Mouse (Mus musculus) liver, adult (tissue): Measurements from ENCODE around the gene Slc25a21.

Experiments used
- GATA4 ChIP-seq: IDR thresholded peaks from 2 replicates; pipeline ENCODE4 v1.6.1; 2014; ENCODE audit warnings: mild to moderate bottlenecking, low read length; ENCODE audit not compliant: insufficient replicate concordance

The Slc25a21 gene

DNA sequence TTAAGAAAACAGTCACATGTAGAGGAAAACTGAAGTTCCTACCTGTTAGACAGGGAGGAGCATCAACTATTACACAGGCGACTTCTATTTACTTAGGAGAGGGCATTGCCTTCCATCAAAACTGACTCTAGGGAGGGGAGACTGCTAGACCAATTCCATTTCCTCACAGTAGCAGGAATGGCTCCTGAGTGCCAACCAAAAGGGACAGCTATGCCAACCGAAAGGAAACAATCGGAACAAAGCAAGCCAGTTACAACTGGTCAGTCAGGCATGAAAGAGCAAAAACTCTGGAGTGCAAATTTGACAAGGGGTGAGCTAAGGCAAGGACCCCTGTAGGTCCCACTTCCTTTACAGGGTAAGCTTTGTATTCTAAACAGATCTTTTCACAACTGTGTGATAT is 319.5 kb downstream of the Slc25a21 start:
- no peak for TF ChIP-seq GATA4

DNA sequence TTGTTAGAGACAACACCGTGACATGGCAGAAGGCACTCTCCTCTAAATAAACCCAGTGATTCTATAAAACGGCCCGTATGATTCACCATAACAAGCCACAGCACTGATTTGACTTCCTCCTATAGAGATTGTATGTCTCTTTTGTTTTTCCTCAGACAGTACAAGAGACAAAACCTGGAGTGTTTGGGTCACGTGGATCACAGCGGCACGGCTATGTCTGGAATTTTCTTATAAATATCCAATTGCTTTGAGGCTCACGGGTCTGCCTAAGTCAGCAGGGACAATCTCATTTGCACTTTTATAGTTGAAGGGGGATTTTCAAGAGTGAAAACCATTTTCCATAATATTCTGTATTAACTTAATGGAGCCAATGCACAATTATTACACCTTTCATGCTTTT is 320.7 kb downstream of the Slc25a21 start:
- no peak for TF ChIP-seq GATA4

DNA sequence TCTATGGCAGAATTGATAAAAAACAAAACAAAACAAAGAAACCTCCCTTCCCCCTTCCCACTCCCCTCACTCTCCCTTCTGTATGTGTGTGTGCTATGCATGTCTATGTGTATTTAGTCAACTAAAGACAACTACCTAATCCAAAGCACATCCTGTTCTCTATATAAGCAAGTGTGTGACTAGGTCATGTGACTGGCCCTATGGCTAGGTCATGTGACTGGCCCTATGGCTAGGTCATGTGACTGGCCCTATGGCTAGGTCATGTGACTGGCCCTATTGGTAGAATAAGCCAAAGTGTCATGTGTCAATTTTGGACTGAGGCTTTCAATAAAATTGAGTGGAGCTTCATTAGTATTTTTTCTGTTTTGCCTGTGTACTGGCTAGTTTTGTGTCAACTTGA is 324.1 kb downstream of the Slc25a21 start:
- no peak for TF ChIP-seq GATA4

DNA sequence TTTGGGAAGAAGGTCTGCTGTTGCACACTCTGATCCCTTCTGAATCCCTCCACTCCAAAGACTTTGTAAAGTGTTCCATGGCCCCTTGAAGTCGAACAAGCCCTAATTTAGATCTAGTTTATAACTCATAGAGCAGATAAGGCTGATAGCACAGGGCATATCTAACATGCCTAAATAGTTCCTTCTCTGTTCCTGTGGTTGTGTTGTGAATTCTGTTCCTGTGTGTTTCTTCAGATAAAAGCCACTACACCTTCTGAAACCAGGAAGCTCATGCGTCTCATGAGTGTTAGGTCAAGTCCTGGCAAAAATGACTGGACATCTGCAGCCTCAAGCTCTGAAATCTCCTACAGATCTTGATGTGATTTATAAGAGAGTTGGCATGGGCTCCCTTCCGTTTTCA is 326.7 kb downstream of the Slc25a21 start:
- TF ChIP-seq GATA4: no peak

DNA sequence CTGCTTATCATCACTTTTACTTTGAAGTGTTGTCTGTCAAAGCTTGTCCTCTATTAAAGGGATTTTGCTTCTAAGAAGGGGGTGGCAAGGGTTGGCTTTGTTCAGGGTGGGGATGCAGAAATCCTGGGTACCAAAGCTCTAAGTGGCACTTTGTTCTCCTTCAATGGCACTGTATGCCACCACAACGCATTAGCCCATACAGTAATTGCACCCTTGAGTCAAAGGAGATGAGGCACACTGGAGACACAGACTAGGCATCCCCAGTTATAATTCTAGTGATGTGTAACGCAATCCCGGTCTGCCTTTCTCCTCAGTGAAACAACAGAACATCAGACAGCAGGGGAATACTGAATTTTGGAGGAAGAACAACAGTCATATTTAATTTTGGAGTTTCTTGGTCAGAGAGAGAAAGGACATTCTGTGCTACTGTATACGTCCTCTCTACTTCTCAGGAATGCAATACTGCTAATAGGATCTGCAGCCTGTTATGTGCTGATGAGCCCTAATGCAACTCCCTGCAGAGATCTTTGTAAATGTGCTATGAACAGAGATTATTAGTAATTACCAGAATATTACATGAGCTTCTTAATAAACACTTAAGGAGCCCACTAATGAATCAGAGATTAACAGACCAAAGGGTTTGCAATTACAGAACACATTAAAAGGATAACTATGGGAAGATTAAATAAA is 333.3 kb downstream of the Slc25a21 start:
- no peak for TF ChIP-seq GATA4

DNA sequence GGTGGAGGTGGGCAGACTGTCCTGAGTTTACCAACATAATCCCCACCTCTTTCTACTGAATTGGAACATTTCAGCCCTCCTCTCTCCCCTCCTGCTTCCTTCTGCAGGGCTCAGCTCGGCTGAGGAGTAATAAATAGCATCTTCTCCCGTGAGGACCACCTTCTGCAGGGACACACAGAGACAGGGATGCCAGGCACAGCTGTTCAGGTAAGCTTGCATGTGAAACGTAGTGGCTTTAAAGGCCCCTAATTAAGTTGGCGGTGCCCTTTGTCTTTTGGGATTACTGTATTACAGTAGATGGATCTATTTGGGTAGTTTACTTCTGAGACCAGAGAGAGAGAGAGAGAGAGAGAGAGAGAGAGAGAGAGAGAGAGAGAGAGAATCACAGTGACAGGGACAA is 344.6 kb downstream of the Slc25a21 start:
- TF ChIP-seq GATA4: no peak

DNA sequence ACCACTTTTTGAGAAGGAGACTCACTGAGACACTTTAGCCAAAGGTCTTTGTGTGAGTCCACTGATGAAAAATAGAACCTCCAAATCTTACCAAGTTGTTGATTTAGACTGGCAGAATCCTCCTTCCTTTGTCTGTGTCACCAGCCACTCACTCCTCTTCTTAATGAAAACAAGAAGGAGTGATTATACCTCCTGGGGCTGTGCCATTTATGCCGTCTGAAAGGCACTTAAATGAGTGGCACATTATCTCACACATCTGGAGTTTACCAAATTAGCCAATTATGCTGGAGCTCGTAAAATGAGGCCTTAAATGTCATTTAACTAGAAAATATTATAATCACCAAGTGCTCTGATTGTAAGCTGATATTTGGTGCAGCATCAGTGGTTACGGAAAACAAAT is 345.8 kb downstream of the Slc25a21 start:
- TF ChIP-seq GATA4: no peak

DNA sequence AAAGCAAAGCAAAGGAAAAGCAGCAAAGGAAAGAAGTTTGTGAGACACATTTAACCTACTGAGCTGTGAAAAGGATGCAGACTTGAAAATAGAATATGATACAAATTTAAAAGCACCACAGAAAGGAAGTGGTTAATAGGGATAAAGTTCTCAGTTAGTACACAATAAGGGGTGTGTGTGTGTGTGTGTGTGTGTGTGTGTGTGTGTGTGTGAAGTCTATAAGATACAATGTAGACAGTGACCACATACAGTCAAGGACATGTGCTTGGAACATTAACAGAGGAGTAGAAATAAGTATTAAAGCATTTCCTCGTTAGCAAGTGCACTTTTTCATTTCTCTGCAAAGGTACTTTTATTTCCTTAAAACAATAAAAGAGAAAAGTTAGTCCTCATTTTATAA is 367.3 kb downstream of the Slc25a21 start:
- no peak for TF ChIP-seq GATA4

DNA sequence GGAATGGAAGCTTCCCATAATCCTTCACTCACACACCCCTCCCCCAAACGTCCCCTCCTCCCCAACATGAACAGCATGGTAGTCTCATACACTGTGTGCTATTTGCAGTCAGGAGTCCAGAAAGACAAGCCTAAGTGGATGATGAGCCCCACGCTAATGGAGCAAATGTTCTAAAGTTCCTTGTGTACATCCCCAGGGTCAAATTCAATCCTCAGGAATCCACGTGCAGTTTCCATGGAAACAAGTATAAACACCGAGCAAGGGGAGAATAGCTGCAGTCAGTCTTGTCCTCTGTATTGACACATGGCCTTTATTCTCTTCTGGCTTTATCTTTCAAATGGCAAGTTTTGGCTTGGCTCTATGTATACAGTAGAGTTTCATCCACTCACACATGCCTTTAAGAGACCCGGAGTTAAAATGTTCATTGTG is 367.8 kb downstream of the Slc25a21 start:
- TF ChIP-seq GATA4: no peak

DNA sequence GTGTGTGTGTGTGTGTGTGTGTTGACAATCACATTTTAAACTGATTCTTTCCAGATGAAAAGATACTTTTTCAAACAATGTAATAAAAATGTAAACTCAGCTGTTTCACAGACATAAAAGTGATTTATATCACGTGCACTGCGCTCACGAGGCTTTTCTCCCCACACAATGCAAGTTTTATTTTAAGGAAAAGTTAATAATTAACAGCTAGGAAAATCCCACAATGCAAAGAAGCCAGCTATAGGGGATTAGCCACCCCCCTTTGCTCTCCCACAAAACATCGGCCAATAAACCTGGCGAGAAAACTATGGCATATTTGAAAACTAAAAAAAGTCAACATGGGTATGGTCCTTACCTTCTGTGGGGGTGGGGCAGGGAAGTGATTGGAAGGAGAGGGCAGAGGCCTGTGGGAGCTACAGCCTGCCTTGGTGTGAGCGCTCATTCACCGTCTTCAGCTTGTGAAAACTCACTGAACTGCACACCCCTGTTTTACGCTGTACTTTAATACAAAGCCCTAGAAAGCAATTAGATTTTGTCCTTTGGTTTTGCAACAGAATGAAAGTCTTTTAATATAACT is 369.4 kb downstream of the Slc25a21 start:
- no peak for TF ChIP-seq GATA4

DNA sequence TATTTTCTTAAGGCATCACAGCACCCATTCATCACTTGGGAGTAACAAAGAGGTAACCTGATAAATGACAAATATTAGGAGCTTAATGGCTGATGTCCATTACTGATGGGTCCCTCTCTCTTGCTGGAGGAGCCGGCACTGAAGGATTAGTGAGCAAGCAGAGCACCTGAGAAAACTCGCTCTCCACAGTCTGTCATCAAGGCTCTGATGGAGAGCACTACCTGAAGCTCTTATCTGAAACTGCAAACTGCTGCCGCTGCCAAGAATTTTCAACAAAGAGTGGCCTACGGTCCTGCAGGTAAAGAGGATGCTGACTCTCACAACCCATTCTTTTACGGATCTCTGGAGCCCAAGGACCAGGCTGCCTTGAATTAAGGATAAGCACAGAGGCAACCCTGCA is 372.6 kb downstream of the Slc25a21 start:
- TF ChIP-seq GATA4: no peak

DNA sequence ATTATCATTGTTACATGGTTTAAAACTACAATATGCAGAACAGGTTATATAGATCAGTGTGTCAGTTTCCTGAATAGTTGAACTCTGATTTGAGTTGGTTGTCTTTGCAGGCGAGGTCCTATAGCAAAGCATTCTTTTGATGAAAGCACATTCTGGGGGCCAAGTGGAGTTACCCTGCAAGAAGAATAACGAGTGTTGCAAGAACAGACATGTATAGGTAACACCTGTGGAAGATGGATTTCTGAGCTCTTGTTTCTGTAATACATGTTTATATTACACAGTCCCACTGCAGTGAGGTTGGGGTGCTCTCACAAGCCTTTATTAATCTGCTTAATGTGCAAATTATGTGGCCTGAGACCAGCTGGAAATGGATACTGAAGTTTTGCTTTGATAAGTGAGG is 375.1 kb downstream of the Slc25a21 start:
- no peak for TF ChIP-seq GATA4

DNA sequence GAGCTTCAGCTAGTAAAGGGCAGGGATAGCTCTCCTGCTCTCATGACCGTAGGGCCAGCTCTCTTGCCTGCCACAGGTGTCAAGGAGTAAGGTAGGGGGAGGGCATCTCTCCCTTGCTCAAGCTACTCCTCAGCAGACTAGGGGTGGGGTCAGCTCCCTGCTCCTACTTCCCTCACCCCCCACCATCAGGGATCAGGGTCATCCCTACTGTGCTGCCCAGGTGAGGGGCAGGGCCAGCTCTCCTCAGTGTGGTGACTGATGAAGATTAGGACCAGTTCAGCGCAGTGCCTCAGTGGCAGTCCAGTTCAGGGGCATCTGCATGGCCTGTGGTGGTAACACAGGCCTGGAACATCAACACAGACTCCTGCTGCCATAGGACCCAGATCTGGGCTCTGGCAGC is 376.7 kb downstream of the Slc25a21 start:
- no peak for TF ChIP-seq GATA4

DNA sequence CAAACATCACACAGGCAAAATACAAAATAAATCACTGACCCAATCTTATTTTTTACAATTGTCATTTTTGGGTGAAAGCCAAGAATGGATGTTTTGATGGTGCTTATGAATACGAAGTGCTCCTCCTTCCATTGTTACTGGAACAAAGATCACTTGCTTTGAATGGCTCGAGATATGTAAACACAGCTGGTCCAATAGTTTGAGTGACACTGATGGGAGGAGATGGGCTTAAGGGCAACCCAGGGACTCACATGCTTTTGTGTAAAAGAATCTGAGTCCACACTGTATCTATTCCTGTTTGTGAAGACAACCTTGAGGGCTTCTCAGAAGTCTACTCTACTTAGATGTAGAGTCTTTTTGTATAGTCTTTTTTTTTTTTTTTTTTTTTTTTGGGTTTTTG is 389.8 kb downstream of the Slc25a21 start:
- no peak for TF ChIP-seq GATA4

DNA sequence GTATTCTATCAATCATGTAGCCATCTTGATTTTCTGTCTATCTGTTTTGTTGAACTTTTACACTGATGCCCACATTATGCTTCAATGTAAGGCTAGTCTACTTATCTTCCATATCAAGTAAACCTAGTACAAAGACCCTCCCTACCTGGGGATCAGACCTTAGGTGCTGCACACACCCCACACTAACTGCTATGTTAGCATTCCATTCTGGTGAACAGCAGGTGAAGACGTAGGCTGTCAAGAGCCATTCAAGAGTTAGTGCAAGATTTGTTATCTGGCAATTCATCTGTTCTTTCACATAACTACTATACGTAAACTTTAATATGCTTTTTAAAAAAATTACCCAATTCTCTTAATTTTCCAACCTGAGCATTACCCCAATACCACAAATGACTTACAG is 390.2 kb downstream of the Slc25a21 start:
- no peak for TF ChIP-seq GATA4

DNA sequence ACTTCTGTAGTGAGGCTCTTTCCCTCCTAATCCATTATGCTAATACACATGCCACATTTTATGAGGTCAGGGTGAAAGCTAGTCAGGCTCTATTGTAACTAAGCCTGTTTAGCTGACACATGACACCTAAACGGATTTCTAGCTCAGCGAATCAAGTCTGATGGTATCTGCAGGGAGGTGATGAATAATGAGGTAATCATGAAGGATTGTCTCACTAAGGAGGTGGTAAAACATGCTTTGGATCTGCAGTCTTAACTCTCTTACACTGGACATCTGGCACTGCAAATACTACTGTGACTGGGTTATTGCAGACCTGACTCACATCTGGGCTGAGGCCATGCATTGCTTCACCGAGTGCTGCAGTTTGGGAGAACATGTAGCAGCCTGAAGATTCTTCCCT is 392.8 kb downstream of the Slc25a21 start:
- TF ChIP-seq GATA4: no peak
